Comparison of ENCODE assay signal across 8 mouse cellular contexts in the genomic region with DNA sequence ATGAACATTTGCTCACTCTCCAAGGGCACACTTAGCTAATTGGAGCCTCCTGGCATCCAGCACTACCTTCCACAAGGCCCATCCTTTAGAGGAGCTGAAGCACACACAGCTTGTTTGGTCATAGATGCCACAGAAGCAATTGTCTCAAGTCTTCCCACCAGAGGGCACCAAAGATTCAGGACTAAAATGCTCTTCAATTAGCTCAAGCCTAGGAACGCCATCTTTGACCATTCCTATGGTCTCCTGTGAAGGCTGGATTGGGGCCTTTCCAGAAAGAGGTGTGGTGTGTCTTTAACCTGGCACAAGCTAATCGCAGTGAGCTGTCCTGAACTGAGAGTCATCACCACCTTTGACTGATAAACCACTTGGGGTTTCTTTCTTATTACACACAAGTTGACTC. TPM values are rescaled to one million over a fixed set of nuclear protein-coding genes. Genes with fewer than 3 reads are reported as not detected.
DNase-seq lines count a peak whose midpoint lies in the region; ATAC-seq lines count a peak whose summit lies in the region.

No protein-coding gene starts in this region.

- peak; percentile 95 for DNase-seq in R1 (ENCODE audit: low read depth, low spot score)
- peak; percentile 88 to 93 for DNase-seq in cerebellum, postnatal 10 days
- peak; percentile 65 to 75 for DNase-seq in frontal cortex, postnatal 10 days (ENCODE audit: low spot score in 2 of 2)
- DNase-seq in layer of hippocampus, adult 9-11 months, result peak; percentile 76
- peak; percentile 81 for DNase-seq in retina, adult 2 months (ENCODE audit: low read depth, low spot score)
- DNase-seq in thymus, postnatal 4 days, result peak; percentile 73

- H3K9me3 ChIP-seq in hindbrain, embryonic 12.5 days (replicated peaks), result no peaks in the 10 kb centered on the region
- H3K9me3 ChIP-seq in lung, embryonic 15.5 days, result no peaks in the 10 kb centered on the region

- peak overlapping the region; percentile 76; the same call in 1 of the 2 replicates for H3K27ac ChIP-seq in hindbrain, embryonic 12.5 days
- peak overlapping the region; percentile 92 for H3K27ac ChIP-seq in lung, embryonic 15.5 days

- no peak overlapping the region for H3K4me3 ChIP-seq in hindbrain, embryonic 12.5 days
- no peak overlapping the region for H3K4me3 ChIP-seq in lung, embryonic 15.5 days

- no peaks in the 10 kb centered on the region for H3K27me3 ChIP-seq in hindbrain, embryonic 12.5 days
- H3K27me3 ChIP-seq in lung, embryonic 15.5 days, result no peaks in the 10 kb centered on the region

- H3K4me1 ChIP-seq in hindbrain, embryonic 12.5 days, result peaks cover 39% of the 10 kb centered on the region
- peaks cover 45% of the 10 kb centered on the region for H3K4me1 ChIP-seq in lung, embryonic 15.5 days

- peak; percentile 41 for ATAC-seq in hindbrain, embryonic 12.5 days (ENCODE audit: low FRiP score)
- ATAC-seq in lung, embryonic 15.5 days (ENCODE audit: borderline replicate concordance, extremely low read depth, low FRiP score, low TSS enrichment), result peak; percentile 29; the same call in 1 of the 2 replicates

- H3K9ac ChIP-seq in hindbrain, embryonic 12.5 days, result no peak overlapping the region
- H3K9ac ChIP-seq in lung, embryonic 15.5 days, result no peak overlapping the region

- WGBS in hindbrain, embryonic 12.5 days, result 5% methylated on average over 2 of the region's 2 CpGs
- WGBS in lung, embryonic 15.5 days, result 3% methylated on average over 2 of the region's 2 CpGs

- H3K4me2 ChIP-seq in hindbrain, embryonic 12.5 days (replicated peaks), result no peak overlapping the region
- H3K4me2 ChIP-seq in lung, embryonic 15.5 days, result no peak overlapping the region

- no peaks in the 10 kb centered on the region for H3K36me3 ChIP-seq in hindbrain, embryonic 12.5 days
- H3K36me3 ChIP-seq in lung, embryonic 15.5 days, result no peaks in the 10 kb centered on the region

RNA-seq across cellular contexts. Expression of gene Fignl1, which starts 11.5 kb away (rescaled TPM):
- polyA plus RNA-seq in hindbrain, embryonic 12.5 days (2016; fragmentation: Nextera tagmentation; extraction: Ambion mirVana), result 41.0 and 41.1 TPM in 2 replicates
- polyA plus RNA-seq in lung, embryonic 15.5 days (2015; fragmentation: Nextera tagmentation; extraction: Ambion mirVana), result 86.1 and 88.1 TPM in 2 replicates
